7 mouse cellular contexts compared by ENCODE assay signal in genomic region chr2:30928893-30929482, GRCm38 (mm10). TPM values are rescaled to one million over a fixed set of nuclear protein-coding genes. Genes with fewer than 3 reads are reported as not detected.
DNase-seq lines count a peak whose midpoint lies in the region; ATAC-seq and TF ChIP-seq lines count a peak whose summit lies in the region.

No protein-coding gene starts in this region.

- no peaks in the 10 kb centered on the region for H3K79me2 ChIP-seq in C2C12 (ENCODE audit: control insufficient read depth, insufficient read depth)

- peak overlapping the region; percentile 12; the same call in 1 of the 2 replicates for H3K27ac ChIP-seq in embryonic fibroblast, embryonic 13.5 days (ENCODE audit: insufficient read depth, low read length)
- no peak overlapping the region for H3K27ac ChIP-seq in olfactory bulb, adult 2 months (ENCODE audit: insufficient read depth, low read depth, low read length)

- DNase-seq in ES-CJ7 (ENCODE audit: low read depth, low spot score), result peak; percentile 78
- peak; percentile 36 for DNase-seq in lung, adult 2 months
- no peak for DNase-seq in right cerebral cortex, postnatal 14 days

- no peaks in the 10 kb centered on the region for H3K36me3 ChIP-seq in C2C12 (ENCODE audit: control insufficient read depth, insufficient read depth)

- WGBS in lung, adult 2 months, result 24% methylated on average over 12 of the region's 12 CpGs
- 27% methylated on average over 12 of the region's 12 CpGs for WGBS in olfactory bulb, adult 2 months

- H3ac ChIP-seq in C2C12 (ENCODE audit: control insufficient read depth, insufficient read length, low read depth), result peak overlapping the region; percentile 23

- TF ChIP-seq CTCF in C2C12 (IDR thresholded peaks at IDR 0.05; ENCODE audit: control insufficient read depth, insufficient read depth, insufficient read length), result no peak
- TF ChIP-seq CTCF in embryonic fibroblast, embryonic 13.5 days (IDR thresholded peaks at IDR 0.05; ENCODE audit: borderline replicate concordance, insufficient read depth, low read length), result no peak
- no peak for TF ChIP-seq CTCF in lung, adult 2 months (IDR thresholded peaks at IDR 0.05; ENCODE audit: insufficient read depth, low read length)
- TF ChIP-seq CTCF in olfactory bulb, adult 2 months (IDR thresholded peaks at IDR 0.05; ENCODE audit: insufficient read depth, low read depth, low read length), result no peak

- TF ChIP-seq POLR2A in embryonic fibroblast, embryonic 13.5 days (IDR thresholded peaks at IDR 0.05; ENCODE audit: low read depth, low read length), result no peak
- peak; percentile 49; the same call in 1 of the 2 replicates for TF ChIP-seq POLR2A in lung, adult 2 months (IDR thresholded peaks at IDR 0.05; ENCODE audit: borderline replicate concordance, extremely low read depth, low read depth, low read length)
- TF ChIP-seq POLR2A in olfactory bulb, adult 2 months (IDR thresholded peaks at IDR 0.05; ENCODE audit: insufficient read depth, low read depth, low read length), result no peak

- peak overlapping the region; percentile 25 for H3K4me3 ChIP-seq in C2C12 (ENCODE audit: insufficient read depth, poor library complexity, severe bottlenecking)
- no peak overlapping the region for H3K4me3 ChIP-seq in embryonic fibroblast, embryonic 13.5 days (ENCODE audit: insufficient read depth, low read length)
- H3K4me3 ChIP-seq in lung, adult 2 months (replicated peaks; ENCODE audit: extremely low read depth, low read depth, low read length), result peak overlapping the region; percentile 19
- H3K4me3 ChIP-seq in olfactory bulb, adult 2 months (ENCODE audit: insufficient read depth, low read depth, low read length), result peak overlapping the region; percentile 29

- no peaks in the 10 kb centered on the region for H3K79me3 ChIP-seq in C2C12 (ENCODE audit: low read depth)

- peaks cover 2% of the 10 kb centered on the region for H3K4me1 ChIP-seq in embryonic fibroblast, embryonic 13.5 days (ENCODE audit: control insufficient read depth, insufficient read depth, low read length)
- peaks cover 9% of the 10 kb centered on the region for H3K4me1 ChIP-seq in lung, adult 2 months (ENCODE audit: control insufficient read depth, insufficient read depth, low read length)
- H3K4me1 ChIP-seq in olfactory bulb, adult 2 months (ENCODE audit: control insufficient read depth, insufficient read depth, low read length), result peaks cover 22% of the 10 kb centered on the region

- peak; percentile 80 to 84 for ATAC-seq in hematopoietic stem cell, adult 5-6 weeks (replicated peaks in 1 of 2; ENCODE audit: insufficient read depth in 1 of 2, low FRiP score in 2 of 2, low TSS enrichment in 1 of 2, low read depth in 1 of 2, poor library complexity in 2 of 2, severe bottlenecking in 2 of 2)

- H3K27me3 ChIP-seq in C2C12 (ENCODE audit: control insufficient read depth, insufficient read depth, insufficient read length), result no peaks in the 10 kb centered on the region

TF ChIP-seq in C2C12, 6 proteins besides CTCF, POLR2A, EP300 and RAD21:
- no peak for TF ChIP-seq FOSL1 (IDR thresholded peaks at IDR 0.05; ENCODE audit: insufficient read depth, low read length, poor library complexity, severe bottlenecking)
- TF ChIP-seq MAX (IDR thresholded peaks at IDR 0.05), result peak; percentile 16

RNA-seq across cellular contexts. Expression of gene Ptges, which starts 0.7 kb away (rescaled TPM):
- 0.70 TPM for polyA plus RNA-seq in C2C12 (2012; fragmentation: generic; extraction: Trizol)
- polyA plus RNA-seq in embryonic fibroblast, embryonic 13.5 days (2011; ENCODE audit: insufficient read length, low read depth, missing spikeins), result 37.2 and 41.3 TPM in 2 replicates
- 0.25 and 0.63 TPM in 2 replicates for total RNA-seq in hematopoietic stem cell, adult 5-6 weeks (2017)
- polyA plus RNA-seq in lung, adult 2 months (2012; rRNA removed), result 39.2 and 42.3 TPM in 2 replicates
- polyA plus RNA-seq in olfactory bulb, adult 2 months (2012; ENCODE audit: insufficient read depth, insufficient read length, low replicate concordance, missing spikeins), result not detected in 2 replicates

RNA-seq across cellular contexts. Expression of gene Tor1b, which starts 23.8 kb away (rescaled TPM):
- polyA plus RNA-seq in C2C12 (2012; fragmentation: generic; extraction: Trizol), result 30.5 TPM
- 43.9 and 47.1 TPM in 2 replicates for polyA plus RNA-seq in embryonic fibroblast, embryonic 13.5 days (2011; ENCODE audit: insufficient read length, low read depth, missing spikeins)
- 41.1 and 44.8 TPM in 2 replicates for total RNA-seq in hematopoietic stem cell, adult 5-6 weeks (2017)
- 23.6 and 30.2 TPM in 2 replicates for polyA plus RNA-seq in lung, adult 2 months (2012; rRNA removed)
- not detected in 2 replicates for polyA plus RNA-seq in olfactory bulb, adult 2 months (2012; ENCODE audit: insufficient read depth, insufficient read length, low replicate concordance, missing spikeins)

RNA-seq across cellular contexts. Expression of gene Tor1a, which starts 38.7 kb away (rescaled TPM):
- 59.2 TPM for polyA plus RNA-seq in C2C12 (2012; fragmentation: generic; extraction: Trizol)
- 31.5 and 38.9 TPM in 2 replicates for polyA plus RNA-seq in embryonic fibroblast, embryonic 13.5 days (2011; ENCODE audit: insufficient read length, low read depth, missing spikeins)
- total RNA-seq in hematopoietic stem cell, adult 5-6 weeks (2017), result 35.8 and 60.3 TPM in 2 replicates
- polyA plus RNA-seq in lung, adult 2 months (2012; rRNA removed), result 33.3 and 37.4 TPM in 2 replicates
- not detected in 2 replicates for polyA plus RNA-seq in olfactory bulb, adult 2 months (2012; ENCODE audit: insufficient read depth, insufficient read length, low replicate concordance, missing spikeins)

RNA-seq across cellular contexts. Expression of gene BC005624, which starts 53.0 kb away (rescaled TPM):
- 36.9 TPM for polyA plus RNA-seq in C2C12 (2012; fragmentation: generic; extraction: Trizol)
- 31.6 and 33.6 TPM in 2 replicates for polyA plus RNA-seq in embryonic fibroblast, embryonic 13.5 days (2011; ENCODE audit: insufficient read length, low read depth, missing spikeins)
- total RNA-seq in hematopoietic stem cell, adult 5-6 weeks (2017), result 73.8 and 76.0 TPM in 2 replicates
- 19.7 and 33.2 TPM in 2 replicates for polyA plus RNA-seq in lung, adult 2 months (2012; rRNA removed)
- not detected in 2 replicates for polyA plus RNA-seq in olfactory bulb, adult 2 months (2012; ENCODE audit: insufficient read depth, insufficient read length, low replicate concordance, missing spikeins)

RNA-seq across cellular contexts. Expression of gene Usp20, which starts 53.1 kb away (rescaled TPM):
- polyA plus RNA-seq in C2C12 (2012; fragmentation: generic; extraction: Trizol), result 26.4 TPM
- 9.9 and 10.4 TPM in 2 replicates for polyA plus RNA-seq in embryonic fibroblast, embryonic 13.5 days (2011; ENCODE audit: insufficient read length, low read depth, missing spikeins)
- total RNA-seq in hematopoietic stem cell, adult 5-6 weeks (2017), result 4.2 and 7.3 TPM in 2 replicates
- polyA plus RNA-seq in lung, adult 2 months (2012; rRNA removed), result 14.6 and 18.5 TPM in 2 replicates
- polyA plus RNA-seq in olfactory bulb, adult 2 months (2012; ENCODE audit: insufficient read depth, insufficient read length, low replicate concordance, missing spikeins), result not detected in 2 replicates

Comparison
In these comparisons a context has a peak if more than half of its experiments do, and no peak if none do; other contexts are left out.
1. RNA of gene Ptges, which starts 0.7 kb away (polyA plus RNA-seq): 39.2 to 42.3 TPM in lung, adult 2 months and 37.2 to 41.3 TPM in embryonic fibroblast, embryonic 13.5 days; 0.70 TPM in C2C12 (single experiment) and not detected in olfactory bulb, adult 2 months; every median in the first group is over 10 times any median in the second.